Mouse (Mus musculus) heart, adult 2 months (tissue): ENCODE results near the gene Rnf149.

Source experiments
- CTCF ChIP-seq: fragments of 200-600 bp; IDR thresholded peaks from 2 replicates; pipeline ENCODE4 v1.8.1; 2022; ENCODE audit warnings: antibody characterized with exemption, mild to moderate bottlenecking, moderate library complexity
- POLR2A ChIP-seq: fragments of 200-500 bp; IDR thresholded peaks from 2 replicates; pipeline ENCODE4 v1.6.1; 2011; ENCODE audit warnings: mild to moderate bottlenecking, low read depth, low read length, control low read depth; ENCODE audit not compliant: insufficient read depth

DNA sequence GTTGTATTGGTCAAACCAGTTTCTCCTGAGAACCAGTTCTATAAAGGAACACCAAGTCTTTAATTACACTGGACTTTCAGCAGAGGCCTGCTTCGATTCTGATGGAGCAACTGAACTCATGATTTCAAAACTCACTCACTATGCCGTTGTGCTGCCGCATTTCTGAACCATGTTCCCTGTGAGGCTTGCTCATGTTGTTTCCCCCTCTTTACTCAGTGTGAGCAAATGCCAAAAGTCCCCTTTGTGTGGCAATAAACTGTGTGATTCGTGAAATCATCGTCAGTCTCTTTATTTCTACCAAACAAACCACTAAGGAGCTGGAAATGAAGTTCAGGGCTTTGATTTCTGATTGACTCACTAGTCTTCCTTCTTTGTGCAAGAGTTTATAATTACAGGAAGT lies 1.2 kb upstream of the Rnf149 start:
- TF ChIP-seq CTCF = no peak
- no peak for TF ChIP-seq POLR2A
